Mouse (Mus musculus) liver, embryonic 13.5 days (tissue): ENCODE data around the gene Olfr71. TPM values are rescaled to one million over a fixed set of nuclear protein-coding genes. Genes with fewer than 3 reads are reported as not detected.

Experiments used
- ATAC-seq: fragments of 200-750 bp; cut with Nextera tagmentation; 2 replicates; pipeline ENCODE4 v1.8.0; 2017; ENCODE audit warnings: low read depth, mild to moderate bottlenecking, moderate number of reproducible peaks, moderate library complexity
- DNase-seq: peaks from one replicate; pipeline ENCODE4 v3.0.0; 2022
- H3K27ac ChIP-seq: fragments of 300-500 bp; sonication (generic); 2 replicates; pipeline ENCODE4 v1.5.1; 2015; ENCODE audit warnings: moderate library complexity, mild to moderate bottlenecking, inconsistent platforms
- H3K27me3 ChIP-seq: fragments of 300-500 bp; sonication (generic); 2 replicates; pipeline ENCODE4 v1.6.1; 2015; ENCODE audit warnings: mild to moderate bottlenecking, inconsistent platforms
- H3K36me3 ChIP-seq: fragments of 300-500 bp; sonication (generic); 2 replicates; pipeline ENCODE4 v1.6.1; 2015; ENCODE audit warnings: mild to moderate bottlenecking, inconsistent platforms
- H3K4me1 ChIP-seq: fragments of 300-500 bp; sonication (generic); replicated peaks from 2 replicates; pipeline ENCODE4 v1.6.1; 2015; ENCODE audit warnings: inconsistent platforms
- H3K4me2 ChIP-seq: fragments of 300-500 bp; sonication (generic); 2 replicates; pipeline ENCODE4 v1.6.1; 2015; ENCODE audit warnings: inconsistent platforms, mild to moderate bottlenecking, moderate library complexity
- H3K4me3 ChIP-seq: fragments of 300-500 bp; sonication (generic); replicated peaks from 2 replicates; pipeline ENCODE4 v1.5.1; 2015; ENCODE audit warnings: mild to moderate bottlenecking, inconsistent platforms
- H3K9ac ChIP-seq: fragments of 300-500 bp; sonication (generic); 2 replicates; pipeline ENCODE4 v1.6.1; 2015; ENCODE audit warnings: mild to moderate bottlenecking, inconsistent platforms
- H3K9me3 ChIP-seq: fragments of 300-500 bp; sonication (generic); replicated peaks from 2 replicates; pipeline ENCODE4 v1.6.1; 2016; ENCODE audit warnings: inconsistent platforms
- WGBS: fragments of 180-500 bp; shearing (Covaris S2); methylation state at CpG from one replicate; pipeline ENCODE4 v1.1.7; 2015; ENCODE audit not compliant: insufficient replicate concordance; 5-methylcytosine and 5-hydroxymethylcytosine counted together
- polyA plus RNA-seq: library from polyadenylated mRNA; unstranded; fragments of >200 nt; fragmentation: Nextera tagmentation; extraction: Ambion mirVana; gene quantifications from 2 replicates; pipeline ENCODE4 v1.2.1, GENCODE M21; 2015

Gene Olfr71
- polyA plus RNA-seq, 1 experiment from 2014 or later, result not detected

- peak overlapping the region; percentile 84 for H3K9ac ChIP-seq
- H3K9me3 ChIP-seq, result no peaks in the 10 kb centered on the region
- no peaks in the 10 kb centered on the region for H3K36me3 ChIP-seq
- DNase-seq, result no peak
- ATAC-seq, result peak; percentile 39
- peaks cover 33% of the 10 kb centered on the region for H3K4me1 ChIP-seq
- peak overlapping the region; percentile 77 for H3K27ac ChIP-seq
- H3K4me3 ChIP-seq, result peak overlapping the region; percentile 86
- 11% methylated on average over 34 of the region's 34 CpGs for whole genome bisulfite sequencing
- H3K4me2 ChIP-seq, result peak overlapping the region; percentile 90
- peaks cover 25% of the 10 kb centered on the region for H3K27me3 ChIP-seq
Observed at GRCm38 (mm10) chr4:43655656-43656338, 54.3 kb downstream of the Olfr71 start.

Other genes starting within 250 kb of the Olfr71 start
- gene Sit1, start 226.5 kb downstream of the Olfr71 start, polyA plus RNA-seq, result not detected in 2 replicates
- gene Ccdc107, start 217.4 kb downstream of the Olfr71 start, polyA plus RNA-seq, result 34.2 and 34.3 TPM in 2 replicates
- 29.4 and 35.8 TPM in 2 replicates for gene Arhgef39, start 210.6 kb downstream of the Olfr71 start, polyA plus RNA-seq
- gene Car9, start 203.3 kb downstream of the Olfr71 start, polyA plus RNA-seq, result 0.85 and 1.0 TPM in 2 replicates
- 28.8 and 31.9 TPM in 2 replicates for gene Tpm2, start 186.5 kb downstream of the Olfr71 start, polyA plus RNA-seq
- gene Creb3, start 147.9 kb downstream of the Olfr71 start, polyA plus RNA-seq, result 20.6 and 21.9 TPM in 2 replicates
- 38.6 and 42.4 TPM in 2 replicates for gene Tln1, start 147.6 kb downstream of the Olfr71 start, polyA plus RNA-seq
- 13.8 and 15.1 TPM in 2 replicates for gene Rgp1, start 131.5 kb downstream of the Olfr71 start, polyA plus RNA-seq
- gene Gba2, start 131.4 kb downstream of the Olfr71 start, polyA plus RNA-seq, result 16.5 and 18.1 TPM in 2 replicates
- 0.60 TPM in 1 of 2 replicates, not detected in the other for gene Msmp, start 125.8 kb downstream of the Olfr71 start, polyA plus RNA-seq
- gene Npr2, start 78.3 kb downstream of the Olfr71 start, polyA plus RNA-seq, result 0.80 and 0.89 TPM in 2 replicates
- 0.10 and 0.12 TPM in 2 replicates for gene Spag8, start 56.7 kb downstream of the Olfr71 start, polyA plus RNA-seq
- 66.4 and 66.9 TPM in 2 replicates for gene Hint2, start 53.8 kb downstream of the Olfr71 start, polyA plus RNA-seq
- 0.19 and 0.23 TPM in 2 replicates for gene Tmem8b, start 41.3 kb downstream of the Olfr71 start, polyA plus RNA-seq
- gene Fam221b, start 41.1 kb downstream of the Olfr71 start, polyA plus RNA-seq, result 1.3 and 1.8 TPM in 2 replicates
- not detected in 2 replicates for gene Olfr70, start 9.4 kb downstream of the Olfr71 start, polyA plus RNA-seq
- 0.09 and 0.17 TPM in 2 replicates for gene Hrct1, start 16.9 kb upstream of the Olfr71 start, polyA plus RNA-seq
- not detected in 2 replicates for gene Spaar, start 19.8 kb upstream of the Olfr71 start, polyA plus RNA-seq
- not detected in 2 replicates for gene Olfr159, start 60.8 kb upstream of the Olfr71 start, polyA plus RNA-seq
- gene Olfr156, start 113.6 kb upstream of the Olfr71 start, polyA plus RNA-seq, result not detected in 2 replicates
- gene Olfr157, start 129.9 kb upstream of the Olfr71 start, polyA plus RNA-seq, result not detected in 2 replicates
- not detected in 2 replicates for gene Olfr155, start 141.3 kb upstream of the Olfr71 start, polyA plus RNA-seq
- gene Reck, start 165.3 kb upstream of the Olfr71 start, polyA plus RNA-seq, result 2.1 and 2.3 TPM in 2 replicates
- gene Glipr2, start 247.1 kb upstream of the Olfr71 start, polyA plus RNA-seq, result 39.0 and 45.7 TPM in 2 replicates